Mouse (Mus musculus) C3H10T1/2 (cell line): Measurements from ENCODE around the gene Wtip. TPM values are rescaled to one million over a fixed set of nuclear protein-coding genes. Genes with fewer than 3 reads are reported as not detected.

ENCODE experiments used
- polyA plus RNA-seq, 2 experiments: library from polyadenylated mRNA; unstranded; fragments of >200 nt; fragmentation: generic; extraction: Trizol; gene quantifications; one replicate each; pipeline ENCODE4 v1.2.1; 2012; ENCODE audit warnings: missing spikeins in 2 of 2

Wtip gene
- polyA plus RNA-seq = 10 to 100 TPM; 34.4 to 36.7 TPM

DNA sequence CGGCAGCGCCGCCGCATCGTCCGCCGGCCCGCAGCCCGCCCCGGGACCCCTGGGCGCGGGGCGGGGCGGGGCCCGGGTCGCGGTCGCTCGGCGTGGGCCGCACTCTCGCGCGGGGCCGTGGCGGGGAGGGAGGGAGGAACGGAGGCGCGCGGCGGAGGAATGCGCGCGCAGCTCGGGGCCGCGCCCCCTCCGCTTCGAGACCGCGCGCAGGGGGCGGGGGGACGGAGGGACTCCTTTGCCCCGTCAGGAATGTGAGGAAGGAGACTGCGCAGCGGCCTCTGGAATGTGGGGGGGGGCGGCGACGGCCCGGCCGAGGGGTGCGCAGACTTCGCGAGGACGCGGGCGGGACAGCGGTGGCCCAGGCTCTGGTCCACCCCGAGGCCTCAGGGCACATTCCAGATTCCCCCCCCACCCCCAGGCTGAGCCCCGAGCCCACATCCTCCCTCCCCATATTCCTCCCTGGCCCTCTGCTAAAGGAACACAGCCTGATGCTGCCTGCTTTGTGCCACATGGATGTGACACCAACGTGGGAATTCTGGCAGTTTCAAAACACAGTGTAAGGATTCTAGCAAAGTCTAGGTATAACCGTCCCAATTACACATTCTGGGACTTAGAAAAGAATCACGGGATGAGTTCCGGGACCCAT, at the start of gene Wtip:
Gene Wtip, minus strand, starts transcription at position 152 of the 646 bp plus-strand sequence.

DNA sequence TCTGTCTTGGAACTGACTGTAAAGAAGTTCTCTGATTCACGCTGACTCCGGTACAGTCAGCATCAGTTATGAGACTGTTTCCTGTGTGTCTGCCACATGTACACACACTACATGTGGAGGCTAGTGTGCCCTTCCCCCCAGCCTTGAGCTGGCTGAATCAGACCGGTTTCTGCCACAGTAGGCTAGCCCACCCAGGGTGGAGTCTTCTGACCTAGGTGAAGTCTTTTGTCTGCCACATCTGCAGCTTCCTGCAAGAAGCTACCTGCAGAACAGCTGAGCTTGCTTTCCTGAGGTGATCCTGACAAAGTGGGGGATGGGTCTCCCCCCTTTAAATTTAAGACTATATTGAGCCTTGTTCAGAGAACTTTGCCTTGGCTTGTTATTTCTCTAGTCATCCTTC, 36.4 kb upstream of the Wtip start, which contains the start of gene Uba2:
Gene Uba2, minus strand, starts transcription at position 146 of the 400 bp plus-strand sequence.

DNA sequence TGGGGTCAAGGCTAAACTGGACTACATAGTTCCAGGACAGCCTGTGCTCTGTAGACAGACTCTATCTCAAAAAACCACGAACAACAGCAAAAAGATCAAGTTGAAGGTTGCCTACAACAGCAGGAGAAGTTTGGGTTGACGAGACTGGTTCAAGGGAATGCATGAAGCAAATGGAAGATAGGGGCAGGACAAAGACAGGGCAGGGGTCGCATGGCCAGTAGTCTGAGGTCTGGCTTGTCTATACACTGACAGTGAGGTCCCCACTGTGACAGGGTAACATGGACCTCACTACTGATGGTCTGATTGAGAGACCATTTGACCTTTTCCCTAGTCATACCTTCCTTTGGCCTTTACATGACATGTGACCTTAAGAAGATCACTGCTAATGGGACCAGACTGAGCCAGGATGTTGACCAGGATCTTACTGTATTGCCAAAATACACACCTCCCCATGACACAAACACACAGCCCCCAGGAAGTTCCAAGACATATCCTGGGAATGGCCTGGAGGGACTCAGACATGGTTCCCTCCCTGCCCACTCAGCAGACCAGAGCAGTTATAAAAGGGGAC, 38.1 kb downstream of the Wtip start, which contains the start of gene Scgb1b30:
Gene Scgb1b30, plus strand, starts transcription at position 521 of the 571 bp plus-strand sequence.

Other genes starting within 250 kb of the Wtip start
- not detected for gene Scgb2b26, start 188.2 kb downstream of the Wtip start, polyA plus RNA-seq
- gene Scgb2b27, start 119.3 kb downstream of the Wtip start, polyA plus RNA-seq = not detected
- gene Scgb1b27, start 111.8 kb downstream of the Wtip start, polyA plus RNA-seq = not detected
- gene Scgb1b30, start 37.8 kb downstream of the Wtip start, polyA plus RNA-seq = not detected
- gene Uba2, start 36.3 kb upstream of the Wtip start, polyA plus RNA-seq = 10 to 100 TPM; 12.7 to 51.9 TPM
- gene Pdcd2l, start 63.4 kb upstream of the Wtip start, polyA plus RNA-seq = 10 to 100 TPM; 21.8 to 24.0 TPM
- gene Gpi1, start 97.1 kb upstream of the Wtip start, polyA plus RNA-seq = 100 to 1,000 TPM; 180 to 688 TPM
- gene Gm6096, start 117.8 kb upstream of the Wtip start, polyA plus RNA-seq = under 1 TPM in 1 of 2 experiments, not detected in 1; 0.19 TPM
- gene 4931406P16Rik, start 180.3 kb upstream of the Wtip start, polyA plus RNA-seq = 1 to 10 TPM in 1 of 2 experiments, under 1 TPM in 1; 0.36 to 6.1 TPM